ENCODE assay signal across 8 mouse cellular contexts in genomic region chr8:25353822-25354770, GRCm38 (mm10).
DNase-seq lines count a peak whose midpoint lies in the region; ATAC-seq and TF ChIP-seq lines count a peak whose summit lies in the region.
"Had no signal": no experiment of that assay in that cellular context is flagged by ENCODE, and none has a peak within 500 bp of the region (broad histone marks: within the 10 kb centered on the region; RNA-seq: fewer than 3 reads in every experiment).

No protein-coding gene starts in this region.

- TF ChIP-seq POLR2A in thymus, adult 2 months (IDR thresholded peaks at IDR 0.05; ENCODE audit: control insufficient read depth, extremely low read depth, insufficient read depth, low read length, poor library complexity): no peak

- H3K4me2 ChIP-seq in limb, embryonic 12.5 days: peak overlapping the region; percentile 54
- H3K4me2 ChIP-seq in neural tube, embryonic 15.5 days: peak overlapping the region; percentile 50

- no peaks in the 10 kb centered on the region for H3K36me3 ChIP-seq in thymus, adult 2 months (ENCODE audit: control insufficient read depth, insufficient read depth, low read length)
- no peaks in the 10 kb centered on the region for H3K36me3 ChIP-seq in forebrain, embryonic 10.5 days (replicated peaks)
- no peaks in the 10 kb centered on the region for H3K36me3 ChIP-seq in limb, embryonic 12.5 days
- H3K36me3 ChIP-seq in neural tube, embryonic 15.5 days: no peaks in the 10 kb centered on the region

- peak overlapping the region; percentile 44; the same call in 1 of the 2 replicates for H3K9ac ChIP-seq in limb, embryonic 12.5 days (replicated peaks)
- peak overlapping the region; percentile 15; the same call in 1 of the 2 replicates for H3K9ac ChIP-seq in neural tube, embryonic 15.5 days (replicated peaks)

- H3K27me3 ChIP-seq in thymus, adult 2 months (ENCODE audit: control insufficient read depth, insufficient read depth, low read length): no peaks in the 10 kb centered on the region; the same call in 1 of the 2 replicates
- H3K27me3 ChIP-seq in forebrain, embryonic 10.5 days (ENCODE audit: poor library complexity, severe bottlenecking): peaks cover 43% of the 10 kb centered on the region
- H3K27me3 ChIP-seq in limb, embryonic 12.5 days: 0 out of 2 replicates have a peak, but pooled peaks cover 3% of the 10 kb centered on the region
- H3K27me3 ChIP-seq in neural tube, embryonic 15.5 days (replicated peaks): no peaks in the 10 kb centered on the region

- peak; percentile 53 for ATAC-seq in limb, embryonic 12.5 days (ENCODE audit: insufficient number of reproducible peaks, insufficient read depth, low FRiP score, low TSS enrichment, low read depth)
- ATAC-seq in neural tube, embryonic 15.5 days (ENCODE audit: low FRiP score): peak; percentile 89

- peak; percentile 20 for DNase-seq in thymus, adult 2 months
- no peak for DNase-seq in thymus, adult 18-20 months
- peak; percentile 46 for DNase-seq in forebrain, embryonic 10.5 days (ENCODE audit: extremely low spot score, low spot score)
- DNase-seq in gastrocnemius, adult 8-10 months (ENCODE audit: low spot score in 2 of 2): no peak
- no peak for DNase-seq in left cerebral cortex, adult 9 months (ENCODE audit: low spot score in 2 of 2)

- no peak overlapping the region for H3K27ac ChIP-seq in thymus, adult 2 months (ENCODE audit: control insufficient read depth, insufficient read depth, low read length)
- H3K27ac ChIP-seq in forebrain, embryonic 10.5 days: peak overlapping the region; percentile 36; the same call in 1 of the 2 replicates
- peak overlapping the region; percentile 84 for H3K27ac ChIP-seq in limb, embryonic 12.5 days
- peak overlapping the region; percentile 70 for H3K27ac ChIP-seq in neural tube, embryonic 15.5 days (replicated peaks)

- TF ChIP-seq CTCF in thymus, adult 2 months (IDR thresholded peaks at IDR 0.05; ENCODE audit: borderline replicate concordance, control insufficient read depth, extremely low read depth, insufficient read depth, low read length, poor library complexity): no peak

- WGBS in thymus, adult 2 months: 3% methylated on average over 27 of the region's 27 CpGs
- WGBS in forebrain, embryonic 10.5 days: 7% methylated on average over 27 of the region's 27 CpGs
- WGBS in limb, embryonic 12.5 days: 4% methylated on average over 27 of the region's 27 CpGs
- 8% methylated on average over 27 of the region's 27 CpGs for WGBS in neural tube, embryonic 15.5 days

- 0 out of 2 replicates have a peak, but pooled peaks cover 6% of the 10 kb centered on the region for H3K9me3 ChIP-seq in forebrain, embryonic 10.5 days
- H3K9me3 ChIP-seq in limb, embryonic 12.5 days: 0 out of 2 replicates have a peak, but pooled peaks cover 5% of the 10 kb centered on the region
- 0 out of 2 replicates have a peak, but pooled peaks cover 3% of the 10 kb centered on the region for H3K9me3 ChIP-seq in neural tube, embryonic 15.5 days (replicated peaks)

- no peak overlapping the region for H3K4me3 ChIP-seq in thymus, adult 2 months (ENCODE audit: control insufficient read depth, insufficient read depth, low read length)
- H3K4me3 ChIP-seq in forebrain, embryonic 10.5 days: peak overlapping the region; percentile 38
- peak overlapping the region; percentile 31 for H3K4me3 ChIP-seq in limb, embryonic 12.5 days (replicated peaks)
- peak overlapping the region; percentile 10 for H3K4me3 ChIP-seq in neural tube, embryonic 15.5 days (replicated peaks)
- H3K4me3 ChIP-seq: myocyte had no signal

- H3K4me1 ChIP-seq in thymus, adult 2 months (replicated peaks; ENCODE audit: control insufficient read depth, insufficient read depth, low read length): 0 out of 2 replicates have a peak, but pooled peaks cover 3% of the 10 kb centered on the region
- peaks cover 13% of the 10 kb centered on the region for H3K4me1 ChIP-seq in forebrain, embryonic 10.5 days
- peaks cover 21% of the 10 kb centered on the region for H3K4me1 ChIP-seq in limb, embryonic 12.5 days (replicated peaks)
- peaks cover 15% of the 10 kb centered on the region for H3K4me1 ChIP-seq in neural tube, embryonic 15.5 days

Comparison
In these comparisons a context has a peak if more than half of its experiments do, and no peak if none do; other contexts are left out.
1. DNase-seq: peak in thymus, adult 2 months (single experiment) and forebrain, embryonic 10.5 days (single experiment); none in thymus, adult 18-20 months (0 of 2), gastrocnemius, adult 8-10 months (0 of 2) and left cerebral cortex, adult 9 months (0 of 2).